Mouse (Mus musculus) cortical plate, adult 2 months (tissue): ENCODE results near the gene Phpt1.

Experiments
- CTCF ChIP-seq: fragments of 200-500 bp; IDR thresholded peaks from 2 replicates; pipeline ENCODE4 v1.5.1; 2011; ENCODE audit warnings: mild to moderate bottlenecking, control low read depth, low read length; ENCODE audit not compliant: insufficient read depth; ENCODE audit errors: extremely low read depth
- POLR2A ChIP-seq: fragments of 200-500 bp; IDR thresholded peaks from 2 replicates; pipeline ENCODE4 v1.6.1; 2011; ENCODE audit warnings: mild to moderate bottlenecking, low read length, control low read depth; ENCODE audit not compliant: insufficient read depth; ENCODE audit errors: extremely low read depth

DNA sequence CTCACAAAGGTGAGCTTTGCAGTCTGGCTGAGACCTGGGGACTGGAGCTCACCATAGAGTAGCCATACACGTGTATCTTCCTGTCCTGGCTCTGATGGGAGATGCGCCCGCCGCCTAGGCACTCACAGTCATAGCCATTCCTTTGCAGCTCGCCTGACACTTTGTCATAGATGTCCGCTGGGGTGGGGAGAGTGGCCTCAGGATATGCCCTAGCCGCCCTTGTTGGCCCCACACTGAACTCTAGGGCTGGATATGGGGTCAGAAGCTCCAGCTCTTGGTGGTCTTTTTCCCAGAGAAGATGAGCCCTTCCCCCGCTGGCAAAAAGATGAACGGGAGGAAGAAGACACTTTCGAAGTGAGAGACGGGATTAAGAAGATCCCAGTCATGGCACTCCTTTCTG, 888 bp downstream of the Phpt1 start:
- TF ChIP-seq POLR2A (no peak), CTCF (no peak)
